ENCODE assay signal across 12 mouse cellular contexts in genomic region chr2:166675588-166676444, GRCm38 (mm10). TPM values are rescaled to one million over a fixed set of nuclear protein-coding genes. Genes with fewer than 3 reads are reported as not detected.
DNase-seq lines count a peak whose midpoint lies in the region; ATAC-seq and TF ChIP-seq lines count a peak whose summit lies in the region.
"Had no signal": no experiment of that assay in that cellular context is flagged by ENCODE, and none has a peak within 500 bp of the region (broad histone marks: within the 10 kb centered on the region; RNA-seq: fewer than 3 reads in every experiment).

No protein-coding gene starts in this region.

- H3K36me3 ChIP-seq in liver, adult 2 months (ENCODE audit: control insufficient read depth, insufficient read depth, low read length), result no peaks in the 10 kb centered on the region
- H3K36me3 ChIP-seq in liver, embryonic 11.5 days (ENCODE audit: control insufficient read depth, insufficient read depth, low read length), result no peaks in the 10 kb centered on the region
- no peaks in the 10 kb centered on the region for H3K36me3 ChIP-seq in hindbrain, embryonic 13.5 days
- no peaks in the 10 kb centered on the region for H3K36me3 ChIP-seq in midbrain, embryonic 14.5 days (ENCODE audit: control insufficient read depth, insufficient read depth, low read length)
- H3K36me3 ChIP-seq: embryonic facial prominence, embryonic 15.5 days; limb, embryonic 15.5 days had no signal

- 62% methylated on average over 14 of the region's 14 CpGs for WGBS in liver, adult 2 months
- WGBS in liver, embryonic 11.5 days, result 47% methylated on average over 14 of the region's 14 CpGs
- 37% methylated on average over 14 of the region's 14 CpGs for WGBS in hindbrain, embryonic 13.5 days
- WGBS in midbrain, embryonic 14.5 days, result 36% methylated on average over 14 of the region's 14 CpGs

- TF ChIP-seq CTCF in liver, adult 2 months (IDR thresholded peaks at IDR 0.05; ENCODE audit: low read depth, low read length), result no peak

- no peak overlapping the region for H3K4me2 ChIP-seq in liver, embryonic 11.5 days
- peak overlapping the region; percentile 34 for H3K4me2 ChIP-seq in hindbrain, embryonic 13.5 days
- 0 out of 2 replicates have a peak overlapping the region, but pooled peaks have one; percentile 11 for H3K4me2 ChIP-seq in midbrain, embryonic 14.5 days (ENCODE audit: low read length)
- H3K4me2 ChIP-seq: embryonic facial prominence, embryonic 15.5 days; limb, embryonic 15.5 days had no signal

- no peak overlapping the region for H3K9ac ChIP-seq in liver, adult 2 months (ENCODE audit: low read depth, low read length)
- no peak overlapping the region for H3K9ac ChIP-seq in liver, embryonic 11.5 days (ENCODE audit: low read depth, low read length)
- peak overlapping the region; percentile 24; the same call in 1 of the 2 replicates for H3K9ac ChIP-seq in hindbrain, embryonic 13.5 days
- H3K9ac ChIP-seq in midbrain, embryonic 14.5 days (replicated peaks; ENCODE audit: low read length), result peak overlapping the region; percentile 23; the same call in 1 of the 2 replicates
- H3K9ac ChIP-seq: embryonic facial prominence, embryonic 15.5 days; limb, embryonic 15.5 days had no signal

- no peak overlapping the region for H3K4me3 ChIP-seq in liver, adult 2 months (ENCODE audit: insufficient read depth, low read depth, low read length)
- H3K4me3 ChIP-seq in liver, embryonic 11.5 days (ENCODE audit: low read depth, low read length), result no peak overlapping the region
- H3K4me3 ChIP-seq in hindbrain, embryonic 13.5 days, result no peak overlapping the region
- no peak overlapping the region for H3K4me3 ChIP-seq in midbrain, embryonic 14.5 days (replicated peaks; ENCODE audit: low read depth, low read length)
- H3K4me3 ChIP-seq: embryonic facial prominence, embryonic 15.5 days; limb, embryonic 15.5 days had no signal

- no peak for ATAC-seq in liver, embryonic 11.5 days (replicated peaks; ENCODE audit: low FRiP score)
- ATAC-seq in hindbrain, embryonic 13.5 days (ENCODE audit: low FRiP score), result no peak
- no peak for ATAC-seq in midbrain, embryonic 14.5 days (ENCODE audit: low FRiP score, low TSS enrichment)
- ATAC-seq in erythroblast, adult 5-6 weeks (replicated peaks; ENCODE audit: low FRiP score, poor library complexity, severe bottlenecking), result no peak
- ATAC-seq in granulocyte monocyte progenitor cell, adult 5-6 weeks (replicated peaks; ENCODE audit: poor library complexity, severe bottlenecking), result no peak

- DNase-seq in liver, adult 2 months (ENCODE audit: extremely low read depth, low read depth, low spot score), result peak; percentile 81
- no peak for DNase-seq in liver, embryonic 11.5 days (ENCODE audit: low spot score)
- peak; percentile 81 for DNase-seq in ZHBTc4 (ENCODE audit: low read depth, low spot score)
- no peak for DNase-seq in midbrain, embryonic 14.5 days
- no peak for DNase-seq in testis, postnatal 10 days (ENCODE audit: low spot score)
- DNase-seq: gastrocnemius, postnatal 25 days; heart, postnatal 14 days had no signal

- no peaks in the 10 kb centered on the region for H3K79me2 ChIP-seq in liver, adult 2 months (ENCODE audit: control insufficient read depth, insufficient read depth, low read length)

- no peak overlapping the region for H3K27ac ChIP-seq in liver, adult 2 months (replicated peaks; ENCODE audit: insufficient read depth, low read depth, low read length)
- H3K27ac ChIP-seq in liver, embryonic 11.5 days (ENCODE audit: low read depth, low read length), result no peak overlapping the region
- H3K27ac ChIP-seq in hindbrain, embryonic 13.5 days, result peak overlapping the region; percentile 73
- H3K27ac ChIP-seq in midbrain, embryonic 14.5 days (replicated peaks; ENCODE audit: low read depth, low read length), result no peak overlapping the region
- H3K27ac ChIP-seq: embryonic facial prominence, embryonic 15.5 days; limb, embryonic 15.5 days had no signal

- H3K4me1 ChIP-seq in liver, adult 2 months (ENCODE audit: control insufficient read depth, insufficient read depth, low read length), result peaks cover 10% of the 10 kb centered on the region; the same call in 1 of the 2 replicates
- H3K4me1 ChIP-seq in liver, embryonic 11.5 days (replicated peaks; ENCODE audit: control insufficient read depth, insufficient read depth, low read length), result peaks cover 19% of the 10 kb centered on the region
- H3K4me1 ChIP-seq in hindbrain, embryonic 13.5 days (replicated peaks), result peaks cover 82% of the 10 kb centered on the region
- H3K4me1 ChIP-seq in midbrain, embryonic 14.5 days (ENCODE audit: control insufficient read depth, insufficient read depth, low read length), result peaks cover 36% of the 10 kb centered on the region

- H3K9me3 ChIP-seq in liver, embryonic 11.5 days (ENCODE audit: control insufficient read depth, low read length), result no peaks in the 10 kb centered on the region
- H3K9me3 ChIP-seq in hindbrain, embryonic 13.5 days, result no peaks in the 10 kb centered on the region
- no peaks in the 10 kb centered on the region for H3K9me3 ChIP-seq in midbrain, embryonic 14.5 days (ENCODE audit: control insufficient read depth, low read length)
- H3K9me3 ChIP-seq: embryonic facial prominence, embryonic 15.5 days; limb, embryonic 15.5 days had no signal

- no peak for TF ChIP-seq POLR2A in liver, adult 2 months (IDR thresholded peaks at IDR 0.05; ENCODE audit: extremely low read depth, insufficient read depth, low read length)

- no peaks in the 10 kb centered on the region for H3K27me3 ChIP-seq in liver, adult 2 months (ENCODE audit: control insufficient read depth, insufficient read depth, low read length)
- H3K27me3 ChIP-seq in liver, embryonic 11.5 days (replicated peaks; ENCODE audit: control insufficient read depth, insufficient read depth, low read length), result no peaks in the 10 kb centered on the region
- H3K27me3 ChIP-seq in hindbrain, embryonic 13.5 days, result no peaks in the 10 kb centered on the region
- no peaks in the 10 kb centered on the region for H3K27me3 ChIP-seq in midbrain, embryonic 14.5 days (ENCODE audit: control insufficient read depth, insufficient read depth, low read length)
- H3K27me3 ChIP-seq: embryonic facial prominence, embryonic 15.5 days; limb, embryonic 15.5 days had no signal

RNA-seq across cellular contexts. Expression of gene Prex1, which starts 37.8 kb away (rescaled TPM):
- 2.0 and 3.0 TPM in 2 replicates for total RNA-seq in liver, adult 2 months (2014; rRNA removed)
- 4.6 and 5.6 TPM in 2 replicates for polyA plus RNA-seq in liver, adult 2 months (2012; rRNA removed)
- 16.1 and 16.5 TPM in 2 replicates for polyA plus RNA-seq in liver, embryonic 11.5 days (2014; fragmentation: Nextera tagmentation; extraction: Ambion mirVana)
- polyA plus RNA-seq in hindbrain, embryonic 13.5 days (2015; fragmentation: Nextera tagmentation; extraction: Ambion mirVana), result 24.7 and 29.7 TPM in 2 replicates
- 20.3 and 24.2 TPM in 2 replicates for polyA plus RNA-seq in midbrain, embryonic 14.5 days (2014; fragmentation: Nextera tagmentation; extraction: Ambion mirVana)
- total RNA-seq in erythroblast, adult 5-6 weeks (2015; ENCODE audit: low replicate concordance), result 15.9 and 26.5 TPM in 2 replicates
- total RNA-seq in erythroblast, adult 5-6 weeks (2017; ENCODE audit: low replicate concordance), result 19.8 and 35.4 TPM in 2 replicates
- total RNA-seq in granulocyte monocyte progenitor cell, adult 5-6 weeks (2014; fragmentation: Nextera tagmentation), result 29.4 and 39.0 TPM in 2 replicates
- 13.4 and 15.6 TPM in 2 replicates for total RNA-seq in granulocyte monocyte progenitor cell, adult 5-6 weeks (2017)

Comparison
In these comparisons a context has a peak if more than half of its experiments do, and no peak if none do; other contexts are left out.
1. DNase-seq: peak in liver, adult 2 months (single experiment) and ZHBTc4 (single experiment); none in liver, embryonic 11.5 days (single experiment), midbrain, embryonic 14.5 days (single experiment) and testis, postnatal 10 days (single experiment).
2. H3K9ac ChIP-seq: peak in hindbrain, embryonic 13.5 days (single experiment) and midbrain, embryonic 14.5 days (single experiment); none in liver, adult 2 months (single experiment) and liver, embryonic 11.5 days (single experiment).